Mouse (Mus musculus) heart, embryonic 15.5 days (tissue): ENCODE data around the gene Vapa. TPM values are rescaled to one million over a fixed set of nuclear protein-coding genes. Genes with fewer than 3 reads are reported as not detected.

Experiments
- ATAC-seq: fragments of 200-750 bp; cut with Nextera tagmentation; replicated peaks from 2 replicates; pipeline ENCODE4 v1.8.0; 2017; ENCODE audit warnings: low read depth, moderate TSS enrichment; ENCODE audit not compliant: insufficient number of reproducible peaks, insufficient read depth, low FRiP score
- H3K27ac ChIP-seq: fragments of 300-500 bp; sonication (generic); 2 replicates; pipeline ENCODE4 v1.5.1; 2015; ENCODE audit warnings: mild to moderate bottlenecking, inconsistent platforms
- H3K27me3 ChIP-seq: fragments of 300-500 bp; sonication (generic); 2 replicates; pipeline ENCODE4 v1.6.1; 2015; ENCODE audit warnings: inconsistent platforms
- H3K36me3 ChIP-seq: fragments of 300-500 bp; sonication (generic); 2 replicates; pipeline ENCODE4 v1.6.1; 2015; ENCODE audit warnings: mild to moderate bottlenecking, inconsistent platforms
- H3K4me1 ChIP-seq: fragments of 300-500 bp; sonication (generic); replicated peaks from 2 replicates; pipeline ENCODE4 v1.6.1; 2015; ENCODE audit warnings: inconsistent platforms
- H3K4me2 ChIP-seq: fragments of 300-500 bp; sonication (generic); 2 replicates; pipeline ENCODE4 v1.6.1; 2015; ENCODE audit warnings: inconsistent platforms, mild to moderate bottlenecking, moderate library complexity
- H3K4me3 ChIP-seq: fragments of 300-500 bp; sonication (generic); 2 replicates; pipeline ENCODE4 v1.5.1; 2015; ENCODE audit warnings: mild to moderate bottlenecking, inconsistent platforms
- H3K9ac ChIP-seq: fragments of 300-500 bp; sonication (generic); 2 replicates; pipeline ENCODE4 v1.6.1; 2015; ENCODE audit warnings: mild to moderate bottlenecking, inconsistent platforms
- H3K9me3 ChIP-seq: fragments of 300-500 bp; sonication (generic); replicated peaks from 2 replicates; pipeline ENCODE4 v1.6.1; 2016; ENCODE audit warnings: inconsistent platforms
- WGBS: fragments of 180-500 bp; shearing (Covaris S2); methylation state at CpG from one replicate; pipeline ENCODE4 v1.1.7; 2015; ENCODE audit warnings: mixed read lengths; 5-methylcytosine and 5-hydroxymethylcytosine counted together
- polyA plus RNA-seq: library from polyadenylated mRNA; unstranded; fragments of >200 nt; fragmentation: Nextera tagmentation; extraction: Ambion mirVana; gene quantifications from 2 replicates; pipeline ENCODE4 v1.2.1, GENCODE M21; 2015

Vapa gene
- polyA plus RNA-seq, 1 experiment from 2014 or later, result 159 TPM

DNA sequence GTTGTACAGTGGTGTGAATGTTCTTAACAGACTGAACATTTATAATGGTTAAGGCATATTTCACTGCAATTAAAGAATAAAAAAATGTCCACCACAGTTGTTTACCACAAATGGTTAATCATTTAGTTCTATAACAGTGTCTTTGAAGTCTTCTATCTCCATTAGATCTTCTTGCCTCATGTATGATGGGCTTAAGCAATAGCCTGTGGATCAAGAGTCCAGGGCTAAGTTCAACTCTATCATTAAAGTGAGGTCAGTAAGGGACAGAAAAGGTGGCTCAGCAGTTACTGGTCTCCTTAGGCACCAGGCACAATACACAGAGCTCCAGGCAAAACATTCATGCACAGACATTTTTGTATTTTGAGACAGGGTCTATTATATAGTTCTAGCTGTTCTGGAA is 9.8 kb upstream of the Vapa start:
- H3K27me3 ChIP-seq, result no peaks in the 10 kb centered on the region
- no peak overlapping the region for H3K4me3 ChIP-seq
- no peaks in the 10 kb centered on the region for H3K36me3 ChIP-seq

GRCm38 (mm10) chr17:65618431-65618830 is 5.1 kb upstream of the Vapa start:
- peaks cover 6% of the 10 kb centered on the region; the same call in 1 of the 2 replicates for H3K4me1 ChIP-seq
- no peaks in the 10 kb centered on the region for H3K9me3 ChIP-seq
- ATAC-seq, result no peak
- no peak overlapping the region for H3K9ac ChIP-seq
- H3K4me2 ChIP-seq, result no peak overlapping the region
- 88% methylated on average over 2 of the region's 2 CpGs for WGBS
- H3K27ac ChIP-seq, result no peak overlapping the region
- H3K27me3 ChIP-seq, result no peaks in the 10 kb centered on the region
- no peak overlapping the region for H3K4me3 ChIP-seq
- no peaks in the 10 kb centered on the region for H3K36me3 ChIP-seq

More for the DNA sequence above, 9.8 kb upstream of the Vapa start:
- no peak overlapping the region for H3K9ac ChIP-seq
- ATAC-seq, result no peak
- H3K27ac ChIP-seq, result no peak overlapping the region
- no peaks in the 10 kb centered on the region for H3K9me3 ChIP-seq
- H3K4me1 ChIP-seq, result no peaks in the 10 kb centered on the region; the same call in 1 of the 2 replicates
- H3K4me2 ChIP-seq, result no peak overlapping the region

DNA sequence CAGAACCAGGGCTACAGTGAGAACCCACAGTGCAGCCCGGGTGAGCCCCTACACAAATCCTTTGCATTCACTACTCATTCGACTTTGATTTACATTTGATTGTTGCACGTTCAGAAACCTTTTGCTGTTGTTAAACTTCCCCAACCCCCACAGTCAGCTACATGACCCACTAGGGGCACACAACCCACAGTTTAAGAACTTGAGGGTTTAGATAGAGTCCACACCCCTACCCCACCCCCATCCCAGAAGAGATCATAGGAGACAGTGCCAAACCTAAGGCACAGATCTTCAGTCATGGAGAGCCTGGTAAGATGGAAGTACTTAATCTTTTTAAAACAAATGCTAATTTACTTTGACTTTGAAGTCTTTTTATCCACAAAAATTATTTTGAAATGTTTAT is 2.3 kb upstream of the Vapa start:
- H3K27me3 ChIP-seq, result no peaks in the 10 kb centered on the region
- H3K36me3 ChIP-seq, result no peaks in the 10 kb centered on the region
- peaks cover 14% of the 10 kb centered on the region for H3K4me1 ChIP-seq
- 45% methylated on average over 3 of the region's 3 CpGs for WGBS
- H3K4me3 ChIP-seq, result no peak overlapping the region
- H3K9ac ChIP-seq, result no peak overlapping the region
- H3K27ac ChIP-seq, result no peak overlapping the region
- ATAC-seq, result no peak
- no peak overlapping the region for H3K4me2 ChIP-seq
- no peaks in the 10 kb centered on the region for H3K9me3 ChIP-seq

DNA sequence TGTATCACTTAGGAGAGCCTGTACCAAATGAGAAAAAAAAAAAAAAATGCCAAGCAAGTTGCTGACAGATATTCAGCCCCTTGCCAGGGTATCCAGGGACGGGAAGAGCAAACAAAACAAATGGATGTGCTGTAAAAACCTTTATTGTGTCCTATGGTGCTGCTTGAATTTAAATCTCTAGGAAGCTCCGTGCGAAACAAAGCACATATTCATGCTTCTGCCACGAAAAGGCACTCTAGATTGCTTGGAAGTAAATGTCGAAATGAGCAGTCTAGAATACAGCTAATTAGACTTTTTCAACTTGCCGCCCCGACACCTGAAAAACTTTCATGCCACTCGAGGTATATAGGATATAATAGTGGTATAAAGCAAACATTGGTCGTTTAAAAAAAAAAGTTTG is 1.1 kb upstream of the Vapa start:
- no peaks in the 10 kb centered on the region for H3K9me3 ChIP-seq
- peak overlapping the region; percentile 92 for H3K4me3 ChIP-seq
- H3K4me2 ChIP-seq, result peak overlapping the region; percentile 73
- peak overlapping the region; percentile 62 for H3K9ac ChIP-seq
- peak overlapping the region; percentile 100 for H3K27ac ChIP-seq
- WGBS, result 3% methylated on average over 9 of the region's 9 CpGs
- H3K27me3 ChIP-seq, result no peaks in the 10 kb centered on the region
- peaks cover 23% of the 10 kb centered on the region for H3K4me1 ChIP-seq
- H3K36me3 ChIP-seq, result no peaks in the 10 kb centered on the region
- no peak for ATAC-seq

DNA sequence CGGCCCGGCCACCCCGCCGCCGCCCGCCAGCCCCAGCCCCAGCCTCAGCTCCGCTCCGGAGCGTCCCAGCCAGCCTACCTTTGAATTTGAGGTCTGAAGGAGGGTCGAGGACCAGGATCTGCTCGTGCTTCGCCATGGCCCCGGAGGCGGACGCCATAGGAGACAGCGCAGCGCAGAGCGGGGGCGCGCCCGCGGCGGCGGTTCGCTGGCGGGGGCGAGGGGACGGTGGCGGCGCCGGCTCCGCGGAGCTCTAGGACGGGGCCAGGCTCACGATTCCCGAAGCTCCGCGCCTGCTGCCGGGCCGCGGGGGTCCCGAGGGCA is 253 bp downstream of the Vapa start:
- Histone ChIP-seq H3K9me3 (no peaks in the 10 kb centered on the region), H3K27me3 (no peaks in the 10 kb centered on the region), H3K9ac (peak overlapping the region; percentile 100), H3K4me3 (peak overlapping the region; percentile 92), H3K4me1 (peaks cover 36% of the 10 kb centered on the region), H3K27ac (peak overlapping the region; percentile 100), H3K36me3 (no peaks in the 10 kb centered on the region), H3K4me2 (peak overlapping the region; percentile 69; the same call in 1 of the 2 replicates)
- 0% methylated on average over 34 of the region's 42 CpGs for WGBS
- peak; percentile 58 for ATAC-seq

- peak overlapping the region; percentile 92 for H3K4me3 ChIP-seq
- H3K27ac ChIP-seq, result peak overlapping the region; percentile 100
- H3K4me1 ChIP-seq, result peaks cover 41% of the 10 kb centered on the region
- peak; percentile 37 for ATAC-seq
- no peaks in the 10 kb centered on the region for H3K9me3 ChIP-seq
- H3K4me2 ChIP-seq, result peak overlapping the region; percentile 69
- H3K27me3 ChIP-seq, result no peaks in the 10 kb centered on the region
- peak overlapping the region; percentile 100 for H3K9ac ChIP-seq
- under 1% methylated on average over 36 of the region's 91 CpGs for WGBS
- H3K36me3 ChIP-seq, result no peaks in the 10 kb centered on the region
These were observed 789 bp downstream of the Vapa start for GRCm38 (mm10) chr17:65612391-65613141.

- WGBS, result 2% methylated on average over 4 of the region's 4 CpGs
- Histone ChIP-seq H3K36me3 (no peaks in the 10 kb centered on the region), H3K4me2 (peak overlapping the region; percentile 69), H3K9ac (peak overlapping the region; percentile 100), H3K4me1 (peaks cover 49% of the 10 kb centered on the region), H3K27me3 (no peaks in the 10 kb centered on the region), H3K9me3 (no peaks in the 10 kb centered on the region), H3K27ac (peak overlapping the region; percentile 100; the same call in 1 of the 2 replicates), H3K4me3 (peak overlapping the region; percentile 92)
- no peak for ATAC-seq
These were observed 1.6 kb downstream of the Vapa start for GRCm38 (mm10) chr17:65611721-65612120.

GRCm38 (mm10) chr17:65608743-65609142 is 4.6 kb downstream of the Vapa start:
- peak overlapping the region; percentile 37; the same call in 1 of the 2 replicates for H3K27ac ChIP-seq
- H3K4me1 ChIP-seq, result peaks cover 65% of the 10 kb centered on the region
- no peak for ATAC-seq
- H3K9ac ChIP-seq, result no peak overlapping the region
- WGBS, result 37% methylated on average over 5 of the region's 5 CpGs
- H3K27me3 ChIP-seq, result no peaks in the 10 kb centered on the region
- H3K36me3 ChIP-seq, result no peaks in the 10 kb centered on the region
- no peak overlapping the region for H3K4me3 ChIP-seq
- H3K4me2 ChIP-seq, result peak overlapping the region; percentile 22
- no peaks in the 10 kb centered on the region for H3K9me3 ChIP-seq

GRCm38 (mm10) chr17:65608312-65608687 is 5.1 kb downstream of the Vapa start:
- H3K9me3 ChIP-seq, result no peaks in the 10 kb centered on the region
- WGBS, result 82% methylated on average over 2 of the region's 2 CpGs

DNA sequence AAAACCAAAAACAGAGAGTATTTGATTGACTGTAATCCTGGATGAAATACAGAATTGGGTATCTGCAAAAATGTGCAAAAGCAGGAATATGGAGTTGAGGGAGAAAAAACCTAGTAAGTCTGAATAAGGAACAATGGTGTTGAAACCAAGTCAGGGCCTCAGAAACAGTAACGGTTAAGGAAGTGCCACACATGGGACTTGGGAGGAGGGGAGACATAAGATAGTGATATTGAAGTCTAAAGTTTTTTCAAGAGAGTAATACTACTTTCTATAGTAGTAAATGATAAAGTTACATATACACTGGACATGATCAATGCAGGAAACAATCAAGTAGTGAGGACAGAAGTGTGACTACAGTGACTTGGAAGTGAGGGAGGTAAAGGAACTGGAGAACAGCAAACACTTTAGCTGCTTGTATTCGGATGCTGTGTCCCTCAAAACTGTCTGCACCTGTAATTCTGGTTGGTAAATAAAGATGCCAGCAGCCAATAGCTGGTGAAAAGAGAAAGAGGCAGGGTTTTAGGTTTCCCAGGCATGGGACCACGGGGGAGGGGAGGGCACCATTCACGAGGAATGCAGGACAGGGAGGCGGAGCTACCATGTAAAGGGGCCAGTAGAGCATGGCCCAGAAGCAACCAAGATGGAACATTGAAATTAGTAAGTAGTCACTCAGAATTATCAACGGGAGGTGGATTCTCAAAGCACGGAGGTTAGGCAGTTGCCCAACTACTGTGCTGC is 5.6 kb downstream of the Vapa start:
- no peak for ATAC-seq
- Histone ChIP-seq H3K36me3 (no peaks in the 10 kb centered on the region), H3K9ac (no peak overlapping the region), H3K27me3 (no peaks in the 10 kb centered on the region), H3K4me2 (peak overlapping the region; percentile 15; the same call in 1 of the 2 replicates), H3K4me3 (no peak overlapping the region), H3K4me1 (peaks cover 65% of the 10 kb centered on the region), H3K9me3 (no peaks in the 10 kb centered on the region), H3K27ac (no peak overlapping the region)
- 33% methylated on average over 7 of the region's 7 CpGs for WGBS

More at GRCm38 (mm10) chr17:65608312-65608687, 5.1 kb downstream of the Vapa start:
- Histone ChIP-seq H3K36me3 (no peaks in the 10 kb centered on the region), H3K4me2 (peak overlapping the region; percentile 22), H3K9ac (no peak overlapping the region), H3K4me3 (no peak overlapping the region), H3K4me1 (peaks cover 65% of the 10 kb centered on the region), H3K27ac (no peak overlapping the region), H3K27me3 (no peaks in the 10 kb centered on the region)
- ATAC-seq, result no peak

DNA sequence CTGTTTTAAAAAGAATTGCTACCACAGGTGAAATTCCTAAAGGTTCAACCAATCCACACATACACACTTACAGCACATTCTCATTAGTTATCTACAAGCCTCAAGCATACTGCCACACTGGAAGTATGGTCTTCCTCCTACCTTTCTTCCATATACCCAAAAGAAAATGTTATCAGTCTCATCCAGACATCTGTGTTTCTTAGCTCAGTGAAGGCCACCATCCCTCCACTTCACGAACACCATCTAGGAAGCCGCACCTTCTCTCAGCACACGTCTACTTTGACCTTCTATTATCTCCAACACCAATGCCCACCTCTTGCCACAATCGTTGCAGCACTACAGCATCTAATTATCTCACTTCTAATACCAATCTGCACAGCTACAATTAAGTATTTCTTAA is 7.3 kb downstream of the Vapa start:
- H3K9me3 ChIP-seq, result no peaks in the 10 kb centered on the region
- no peaks in the 10 kb centered on the region for H3K36me3 ChIP-seq
- no peak for ATAC-seq
- no peak overlapping the region for H3K27ac ChIP-seq
- peaks cover 60% of the 10 kb centered on the region for H3K4me1 ChIP-seq
- no peak overlapping the region for H3K4me3 ChIP-seq
- no peak overlapping the region for H3K9ac ChIP-seq
- H3K4me2 ChIP-seq, result no peak overlapping the region
- 55% methylated on average over 4 of the region's 4 CpGs for WGBS
- H3K27me3 ChIP-seq, result no peaks in the 10 kb centered on the region
